Mouse (Mus musculus): ENCODE measurements around the gene Stx8.

GRCm38 (mm10) chr11:68211924-68212578 lies 246.1 kb downstream of the Stx8 start:
- TF ChIP-seq CTCF (IDR thresholded peaks at IDR 0.05; ENCODE audit: extremely low read depth, insufficient read depth, low read length) (peak; percentile 45), POLR2A (IDR thresholded peaks at IDR 0.05; ENCODE audit: extremely low read depth, insufficient read depth, low read length) (no peak)
